In genomic region chr10:20405471-20405870, GRCm38 (mm10) we compare ENCODE assay signal across 8 mouse cellular contexts. TPM values are rescaled to one million over a fixed set of nuclear protein-coding genes. Genes with fewer than 3 reads are reported as not detected.
DNase-seq lines count a peak whose midpoint lies in the region; ATAC-seq lines count a peak whose summit lies in the region.

No protein-coding gene starts in this region.

- no peak overlapping the region for H3K27ac ChIP-seq in forebrain, embryonic 16.5 days (ENCODE audit: low read length)
- no peak overlapping the region for H3K27ac ChIP-seq in neural tube, embryonic 14.5 days (ENCODE audit: low read depth, low read length)

- DNase-seq in testis, postnatal 10 days (ENCODE audit: low spot score): peak; percentile 63
- DNase-seq in testis, postnatal 14 days (ENCODE audit: low spot score): no peak
- DNase-seq in adrenal gland, adult 2 months: peak; percentile 47
- peak; percentile 52 for DNase-seq in kidney, adult 18-20 months
- peak; percentile 56 to 58 for DNase-seq in lung, adult 18-20 months

- WGBS in forebrain, embryonic 16.5 days: 89% methylated on average over 2 of the region's 2 CpGs
- WGBS in neural tube, embryonic 14.5 days: 88% methylated on average over 2 of the region's 2 CpGs

- ATAC-seq in forebrain, embryonic 16.5 days: peak; percentile 93
- peak; percentile 79; the same call in 1 of the 2 replicates for ATAC-seq in neural tube, embryonic 14.5 days (ENCODE audit: low read depth)
- no peak for ATAC-seq in inflammation-experienced regulatory T-cells, adult 6 months

- no peak overlapping the region for H3K9ac ChIP-seq in forebrain, embryonic 16.5 days (replicated peaks; ENCODE audit: low read depth, low read length)
- H3K9ac ChIP-seq in neural tube, embryonic 14.5 days (replicated peaks; ENCODE audit: low read depth, low read length): no peak overlapping the region

- H3K4me2 ChIP-seq in forebrain, embryonic 16.5 days (ENCODE audit: low read length): no peak overlapping the region
- H3K4me2 ChIP-seq in neural tube, embryonic 14.5 days (ENCODE audit: low read depth, low read length): no peak overlapping the region

- no peaks in the 10 kb centered on the region for H3K4me1 ChIP-seq in forebrain, embryonic 16.5 days (replicated peaks; ENCODE audit: control insufficient read depth, insufficient read depth, low read length)
- H3K4me1 ChIP-seq in neural tube, embryonic 14.5 days (ENCODE audit: control insufficient read depth, insufficient read depth, low read length): no peaks in the 10 kb centered on the region

- no peaks in the 10 kb centered on the region for H3K36me3 ChIP-seq in forebrain, embryonic 16.5 days (ENCODE audit: control insufficient read depth, insufficient read depth)
- no peaks in the 10 kb centered on the region for H3K36me3 ChIP-seq in neural tube, embryonic 14.5 days (ENCODE audit: control insufficient read depth, insufficient read depth, low read length)

- H3K4me3 ChIP-seq in forebrain, embryonic 16.5 days (replicated peaks; ENCODE audit: low read length): no peak overlapping the region
- no peak overlapping the region for H3K4me3 ChIP-seq in neural tube, embryonic 14.5 days (ENCODE audit: low read depth, low read length)

- no peaks in the 10 kb centered on the region for H3K9me3 ChIP-seq in forebrain, embryonic 16.5 days (ENCODE audit: control insufficient read depth, low read length)
- H3K9me3 ChIP-seq in neural tube, embryonic 14.5 days (ENCODE audit: control insufficient read depth, low read length): no peaks in the 10 kb centered on the region

- no peaks in the 10 kb centered on the region for H3K27me3 ChIP-seq in forebrain, embryonic 16.5 days (replicated peaks; ENCODE audit: control insufficient read depth, insufficient read depth, low read length)
- H3K27me3 ChIP-seq in neural tube, embryonic 14.5 days (ENCODE audit: control insufficient read depth, insufficient read depth, low read length): no peaks in the 10 kb centered on the region

RNA-seq across cellular contexts. Expression of gene Mtfr2, which starts 57.9 kb away (rescaled TPM):
- total RNA-seq in adrenal gland, adult 2 months (2021): 1 to 10 TPM in 1 of 2 experiments, under 1 TPM in 1; 0.66 to 1.4 TPM
- 0.19 and 0.26 TPM in 2 replicates for polyA plus RNA-seq in adrenal gland, adult 2 months (2012; rRNA removed)
- polyA plus RNA-seq in forebrain, embryonic 16.5 days (2015; fragmentation: Nextera tagmentation; extraction: Ambion mirVana): 0.99 and 1.2 TPM in 2 replicates
- polyA plus RNA-seq in neural tube, embryonic 14.5 days (2014; fragmentation: Nextera tagmentation; extraction: Ambion mirVana): 0.28 and 0.40 TPM in 2 replicates
- 1 to 10 TPM in 1 of 3 experiments, under 1 TPM in 2; 0.54 to 2.6 (median 0.98) TPM for polyA plus RNA-seq in inflammation-experienced regulatory T-cells, adult 6 months (2017; shearing (Covaris generic))
